Mouse (Mus musculus) limb, embryonic 10.5 days (tissue): ENCODE measurements at regions not wholly inside any gene's neighbourhood (a gene's known extent, or its start where the extent isn't known, plus 50 kb on each side); places are given as distances from the start of the nearest gene placed in this dataset.

Experiments
- DNase-seq: peaks from one replicate; pipeline ENCODE4 v3.0.0-alpha.2; 2017; ENCODE audit warnings: low spot score
- H3K27ac ChIP-seq: fragments of 300-500 bp; sonication (generic); 2 replicates; pipeline ENCODE4 v1.5.1; 2016; ENCODE audit warnings: mild to moderate bottlenecking
- H3K27me3 ChIP-seq: fragments of 300-500 bp; sonication (generic); 2 replicates; pipeline ENCODE4 v1.6.1; 2016; ENCODE audit warnings: low read depth, mild to moderate bottlenecking; ENCODE audit not compliant: poor library complexity, severe bottlenecking
- H3K36me3 ChIP-seq: fragments of 300-500 bp; sonication (generic); 2 replicates; pipeline ENCODE4 v1.6.1; 2016; ENCODE audit warnings: mild to moderate bottlenecking, moderate library complexity
- H3K4me1 ChIP-seq: fragments of 300-500 bp; sonication (generic); 2 replicates; pipeline ENCODE4 v1.6.1; 2016
- H3K4me3 ChIP-seq: fragments of 300-500 bp; sonication (generic); 2 replicates; pipeline ENCODE4 v1.5.1; 2016; ENCODE audit warnings: mild to moderate bottlenecking, moderate library complexity
- H3K9me3 ChIP-seq: fragments of 300-500 bp; sonication (generic); replicated peaks from 2 replicates; pipeline ENCODE4 v1.6.1; 2016; ENCODE audit warnings: mild to moderate bottlenecking
- WGBS: fragments of 180-500 bp; shearing (Covaris S2); methylation state at CpG from one replicate; pipeline ENCODE4 v1.1.7; 2016; 5-methylcytosine and 5-hydroxymethylcytosine counted together

DNA sequence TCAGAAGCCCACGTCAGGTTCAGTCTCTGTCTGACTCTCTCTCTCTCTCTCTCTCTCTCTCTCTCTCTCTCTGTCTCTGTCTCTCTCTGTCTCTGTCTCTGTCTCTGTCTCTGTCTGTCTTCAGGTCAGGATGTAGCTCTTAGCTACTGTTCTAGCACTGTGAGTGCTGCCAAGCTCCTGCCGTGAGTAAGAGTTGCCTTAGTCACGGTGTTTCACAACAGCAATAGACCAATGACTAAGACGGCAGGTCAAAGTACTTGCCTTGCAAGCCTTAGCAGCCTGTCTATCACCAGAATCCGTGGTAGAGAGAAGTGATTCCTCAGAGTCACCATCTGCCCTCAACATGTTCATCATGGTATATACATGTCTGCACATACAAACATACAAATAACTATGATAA lies 107.1 kb upstream of the Rreb1 start:
- no peak for DNase-seq
- WGBS = 94% methylated on average over 5 of the region's 5 CpGs
- Histone ChIP-seq H3K36me3 (no peaks in the 10 kb centered on the region), H3K27me3 (no peaks in the 10 kb centered on the region), H3K4me1 (0 out of 2 replicates have a peak, but pooled peaks cover 3% of the 10 kb centered on the region), H3K4me3 (no peak overlapping the region), H3K9me3 (no peaks in the 10 kb centered on the region), H3K27ac (no peak overlapping the region)

GRCm38 (mm10) chr13:37674676-37675350 lies 103.4 kb upstream of the Rreb1 start:
- Histone ChIP-seq H3K36me3 (no peaks in the 10 kb centered on the region), H3K4me1 (0 out of 2 replicates have a peak, but pooled peaks cover 3% of the 10 kb centered on the region), H3K27ac (no peak overlapping the region), H3K27me3 (no peaks in the 10 kb centered on the region), H3K9me3 (no peaks in the 10 kb centered on the region), H3K4me3 (no peak overlapping the region)
- no peak for DNase-seq
- WGBS = 77% methylated on average over 12 of the region's 12 CpGs

- H3K9me3 ChIP-seq = no peaks in the 10 kb centered on the region
- H3K4me1 ChIP-seq = 0 out of 2 replicates have a peak, but pooled peaks cover 3% of the 10 kb centered on the region
- H3K4me3 ChIP-seq = no peak overlapping the region
- no peak for DNase-seq
- no peaks in the 10 kb centered on the region for H3K27me3 ChIP-seq
- H3K27ac ChIP-seq = no peak overlapping the region
- no peaks in the 10 kb centered on the region for H3K36me3 ChIP-seq
- WGBS = 95% methylated on average over 3 of the region's 3 CpGs
Measured at GRCm38 (mm10) chr13:37675718-37676117, 102.5 kb upstream of the Rreb1 start.

DNA sequence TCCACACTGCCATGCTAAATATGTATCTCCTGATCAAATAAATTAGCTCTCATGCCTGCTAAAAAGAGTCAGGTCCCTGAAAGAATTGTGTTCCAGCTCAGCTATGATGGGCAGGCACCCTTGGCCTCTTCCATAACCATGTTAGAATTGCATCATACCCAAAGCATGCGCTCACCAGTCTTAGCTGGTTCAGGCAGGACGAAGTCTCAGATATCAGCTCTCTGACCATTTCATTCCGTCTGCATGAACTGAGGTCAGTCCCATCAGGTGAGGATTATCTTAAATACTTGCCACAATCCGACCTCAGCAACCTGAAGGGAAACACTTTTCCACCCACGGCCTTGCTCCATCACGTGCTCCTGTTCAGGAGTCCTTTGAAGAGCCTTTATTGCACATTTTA lies 101.3 kb upstream of the Rreb1 start:
- Histone ChIP-seq H3K4me3 (no peak overlapping the region), H3K9me3 (no peaks in the 10 kb centered on the region), H3K27ac (no peak overlapping the region), H3K36me3 (no peaks in the 10 kb centered on the region), H3K27me3 (no peaks in the 10 kb centered on the region), H3K4me1 (0 out of 2 replicates have a peak, but pooled peaks cover 3% of the 10 kb centered on the region)
- WGBS = 81% methylated on average over 6 of the region's 6 CpGs
- no peak for DNase-seq

DNA sequence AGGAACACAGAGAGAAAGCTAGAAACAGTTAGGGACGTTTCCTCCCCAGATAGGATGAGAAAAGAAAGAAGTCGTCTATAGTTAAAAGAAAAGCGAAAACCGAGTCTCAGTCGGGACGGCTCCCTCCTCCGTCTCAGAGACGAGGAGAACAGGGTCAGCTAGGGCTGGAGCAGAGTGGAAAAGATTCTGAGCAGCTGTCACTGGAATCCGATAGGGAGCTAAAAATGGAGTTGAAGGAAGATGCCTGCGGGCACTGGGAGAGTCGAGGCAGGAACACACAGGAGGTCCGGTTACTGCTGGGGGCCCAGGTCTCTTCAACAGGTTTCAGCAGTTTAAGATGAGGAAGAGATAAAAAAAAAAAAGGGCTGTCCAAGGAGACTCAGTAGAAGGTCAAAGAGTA lies 99.9 kb upstream of the Rreb1 start:
- no peak for DNase-seq
- Histone ChIP-seq H3K4me3 (no peak overlapping the region), H3K27me3 (no peaks in the 10 kb centered on the region), H3K27ac (no peak overlapping the region), H3K9me3 (no peaks in the 10 kb centered on the region), H3K4me1 (0 out of 2 replicates have a peak, but pooled peaks cover 3% of the 10 kb centered on the region), H3K36me3 (no peaks in the 10 kb centered on the region)
- WGBS = 84% methylated on average over 12 of the region's 12 CpGs

- H3K9me3 ChIP-seq = no peaks in the 10 kb centered on the region
- 92% methylated on average over 9 of the region's 9 CpGs for WGBS
- H3K36me3 ChIP-seq = no peaks in the 10 kb centered on the region
- no peak overlapping the region for H3K4me3 ChIP-seq
- H3K27ac ChIP-seq = no peak overlapping the region
- H3K4me1 ChIP-seq = 0 out of 2 replicates have a peak, but pooled peaks cover 3% of the 10 kb centered on the region
- DNase-seq = no peak
- H3K27me3 ChIP-seq = no peaks in the 10 kb centered on the region
Measured at GRCm38 (mm10) chr13:37678772-37679171, 99.4 kb upstream of the Rreb1 start.

DNA sequence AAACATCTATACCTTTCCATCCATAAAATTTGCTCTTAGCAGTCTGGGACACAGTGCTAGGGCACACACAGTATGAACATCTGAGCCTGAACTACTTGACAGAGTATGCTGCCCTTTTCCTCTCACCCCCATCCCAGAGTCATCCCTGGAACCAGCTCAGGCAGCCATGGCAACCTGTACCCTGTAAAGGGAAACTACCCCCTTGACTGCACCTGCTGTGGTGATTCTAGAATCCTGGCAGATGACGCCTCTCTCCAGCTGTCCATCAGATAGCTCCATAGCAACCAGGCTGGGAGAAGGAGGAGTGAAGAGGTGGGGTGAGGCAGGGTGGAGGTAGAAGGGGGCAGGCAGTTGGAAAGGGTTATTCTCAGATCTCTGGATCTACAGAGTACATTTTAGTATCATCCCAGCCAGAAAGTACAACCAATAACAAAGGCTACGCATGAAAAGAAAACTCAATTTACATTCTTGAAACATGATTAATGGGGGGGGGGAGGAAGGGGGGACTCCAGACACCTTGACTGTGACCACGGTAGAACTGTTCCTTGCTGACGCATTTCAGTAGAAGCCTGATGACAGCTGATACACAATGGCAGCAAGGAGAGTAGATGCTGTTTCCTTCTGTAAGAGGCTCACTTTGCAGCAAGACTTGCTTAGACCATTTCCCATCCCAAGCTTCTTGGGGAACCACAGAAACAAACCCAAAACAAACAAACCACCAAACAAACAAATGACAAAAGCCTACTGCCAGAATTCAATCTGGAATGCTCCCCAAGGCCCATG lies 97.2 kb upstream of the Rreb1 start:
- Histone ChIP-seq H3K4me3 (no peak overlapping the region), H3K4me1 (no peaks in the 10 kb centered on the region), H3K27me3 (no peaks in the 10 kb centered on the region), H3K36me3 (no peaks in the 10 kb centered on the region), H3K9me3 (no peaks in the 10 kb centered on the region), H3K27ac (no peak overlapping the region)
- WGBS = 69% methylated on average over 4 of the region's 4 CpGs
- no peak for DNase-seq

GRCm38 (mm10) chr13:37683045-37683679 lies 95.0 kb upstream of the Rreb1 start:
- Histone ChIP-seq H3K9me3 (no peaks in the 10 kb centered on the region), H3K4me1 (no peaks in the 10 kb centered on the region), H3K36me3 (no peaks in the 10 kb centered on the region), H3K27me3 (no peaks in the 10 kb centered on the region), H3K27ac (no peak overlapping the region), H3K4me3 (no peak overlapping the region)
- no peak for DNase-seq
- WGBS = 86% methylated on average over 6 of the region's 6 CpGs

- 83% methylated on average over 2 of the region's 2 CpGs for WGBS
- Histone ChIP-seq H3K4me1 (no peaks in the 10 kb centered on the region), H3K36me3 (no peaks in the 10 kb centered on the region), H3K27me3 (no peaks in the 10 kb centered on the region), H3K9me3 (no peaks in the 10 kb centered on the region), H3K27ac (no peak overlapping the region), H3K4me3 (no peak overlapping the region)
- no peak for DNase-seq
Measured at GRCm38 (mm10) chr13:37685617-37686016, 92.6 kb upstream of the Rreb1 start.

DNA sequence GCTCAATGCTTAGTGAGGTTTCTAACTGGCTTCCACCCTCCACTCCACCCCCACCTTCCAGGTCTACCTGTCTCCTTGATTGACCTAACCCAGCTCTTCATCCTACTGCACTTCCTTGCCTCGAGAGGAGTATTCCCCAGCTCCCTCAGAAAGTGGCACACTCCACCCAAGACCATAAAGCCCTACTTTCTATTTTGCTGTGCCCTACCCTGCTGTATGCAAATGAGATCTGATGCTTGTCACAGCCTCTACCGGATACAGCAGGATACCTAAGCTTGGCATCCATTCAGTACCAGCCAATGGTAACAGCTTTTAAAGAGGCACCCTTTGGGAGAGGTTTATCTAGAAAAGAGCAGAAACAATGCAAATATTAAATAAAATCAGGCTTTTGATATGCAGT lies 92.1 kb upstream of the Rreb1 start:
- no peak overlapping the region for H3K27ac ChIP-seq
- no peak for DNase-seq
- no peaks in the 10 kb centered on the region for H3K4me1 ChIP-seq
- H3K27me3 ChIP-seq = no peaks in the 10 kb centered on the region
- no peaks in the 10 kb centered on the region for H3K9me3 ChIP-seq
- no peaks in the 10 kb centered on the region for H3K36me3 ChIP-seq
- H3K4me3 ChIP-seq = no peak overlapping the region
- 72% methylated on average over 2 of the region's 2 CpGs for WGBS

DNA sequence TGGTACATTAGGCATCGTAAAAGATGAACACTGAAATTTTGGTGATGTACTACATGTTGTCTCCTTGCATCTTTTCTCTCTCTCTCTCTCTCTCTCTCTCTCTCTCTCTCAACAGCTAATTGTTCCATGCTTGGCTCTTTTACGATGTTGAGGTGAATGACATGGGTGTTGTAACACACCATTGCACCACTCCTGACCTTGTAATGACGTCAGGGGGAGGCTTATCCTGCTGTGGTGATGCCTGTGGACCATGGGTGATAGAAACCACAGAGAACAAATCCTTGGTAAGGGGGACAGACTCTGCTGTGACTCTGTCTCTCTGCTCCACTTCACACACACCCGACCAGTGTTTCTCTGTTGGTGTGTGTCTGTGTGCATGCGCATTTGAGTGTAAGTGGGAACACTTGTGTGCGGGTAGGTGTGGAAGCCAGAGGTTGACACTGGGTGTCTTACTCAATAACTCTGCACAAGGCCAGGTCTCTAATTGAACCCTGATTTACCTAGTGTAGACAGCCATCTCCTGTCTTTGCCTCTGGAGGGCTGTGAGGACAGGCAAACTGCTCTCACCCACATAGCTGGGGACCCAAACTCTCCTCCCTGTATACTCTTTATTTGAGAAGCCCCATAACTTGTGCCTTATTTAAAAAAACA lies 88.9 kb upstream of the Rreb1 start:
- Histone ChIP-seq H3K4me3 (no peak overlapping the region), H3K27me3 (no peaks in the 10 kb centered on the region), H3K9me3 (no peaks in the 10 kb centered on the region), H3K36me3 (no peaks in the 10 kb centered on the region), H3K27ac (no peak overlapping the region), H3K4me1 (no peaks in the 10 kb centered on the region)
- no peak for DNase-seq
- WGBS = 91% methylated on average over 6 of the region's 6 CpGs

GRCm38 (mm10) chr13:37691855-37692445 lies 86.2 kb upstream of the Rreb1 start:
- H3K27ac ChIP-seq = no peak overlapping the region
- H3K4me1 ChIP-seq = no peaks in the 10 kb centered on the region
- DNase-seq = no peak
- H3K9me3 ChIP-seq = no peaks in the 10 kb centered on the region
- 86% methylated on average over 5 of the region's 5 CpGs for WGBS
- no peaks in the 10 kb centered on the region for H3K36me3 ChIP-seq
- H3K27me3 ChIP-seq = no peaks in the 10 kb centered on the region
- no peak overlapping the region for H3K4me3 ChIP-seq
